Mouse (Mus musculus) v-Abl transformed pro-B cells (cell line): ENCODE measurements at regions not wholly inside any gene's neighbourhood (a gene's known extent, or its start where the extent isn't known, plus 50 kb on each side); places are given as distances from the start of the nearest gene placed in this dataset.
"Not testable (repeated sequence)": the region's sequence is repeated elsewhere in the genome, so short reads cannot be mapped to it uniquely, and the experiment has no call there.

Experiments used
- in situ Hi-C, 2 experiments: fragments of 400-800 bp; cut with MboI; formaldehyde crosslinking; loops; one replicate each; pipeline ENCODE4 v1.15.1; 2025; ENCODE audit not compliant: unreplicated experiment in 2 of 2

DNA sequence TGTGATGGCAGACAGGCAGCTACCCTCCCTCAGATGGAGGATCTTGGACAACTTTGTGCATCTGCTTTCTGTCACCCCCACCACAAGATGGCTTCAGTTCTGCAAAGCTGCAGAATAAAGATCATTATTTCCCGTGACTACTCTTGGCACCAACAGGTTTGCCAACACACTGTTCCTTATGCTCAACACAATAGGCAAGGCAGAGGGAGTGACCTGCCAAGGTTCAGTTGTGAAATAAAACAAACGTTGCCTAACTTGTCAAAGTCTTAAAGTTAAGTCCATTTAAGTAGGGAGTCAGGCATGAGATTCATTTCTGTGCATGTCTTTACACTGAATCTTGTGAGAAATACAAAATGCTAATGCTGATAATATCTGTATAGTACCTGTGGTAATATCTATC, 193.4 kb downstream of the Lyplal1 start:
- in situ Hi-C loops, result no loop called here

GRCm38 (mm10) chr1:185929000-185929399, 188.1 kb downstream of the Lyplal1 start:
- in situ Hi-C loops, result no loop called here

DNA sequence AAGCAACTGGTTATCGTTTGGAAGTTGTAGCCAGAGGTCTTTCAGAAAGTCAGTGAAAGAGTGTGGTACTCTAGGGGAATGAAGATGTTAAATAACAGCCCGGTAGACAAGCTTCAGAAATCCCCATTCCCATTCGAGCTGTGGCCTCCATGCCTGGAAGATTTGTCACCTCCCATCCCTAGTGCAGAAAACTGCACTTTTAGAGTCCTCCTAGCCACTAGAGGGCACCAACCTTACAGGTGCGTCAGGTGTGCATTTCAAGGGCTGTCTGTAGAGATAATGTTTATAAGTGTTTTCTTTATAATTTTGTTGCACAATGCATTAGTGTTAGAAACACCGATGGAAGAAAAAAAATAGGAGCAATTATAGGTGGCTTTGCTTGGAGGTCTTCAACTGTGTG, 187.3 kb downstream of the Lyplal1 start:
- in situ Hi-C loops, result no loop called here

DNA sequence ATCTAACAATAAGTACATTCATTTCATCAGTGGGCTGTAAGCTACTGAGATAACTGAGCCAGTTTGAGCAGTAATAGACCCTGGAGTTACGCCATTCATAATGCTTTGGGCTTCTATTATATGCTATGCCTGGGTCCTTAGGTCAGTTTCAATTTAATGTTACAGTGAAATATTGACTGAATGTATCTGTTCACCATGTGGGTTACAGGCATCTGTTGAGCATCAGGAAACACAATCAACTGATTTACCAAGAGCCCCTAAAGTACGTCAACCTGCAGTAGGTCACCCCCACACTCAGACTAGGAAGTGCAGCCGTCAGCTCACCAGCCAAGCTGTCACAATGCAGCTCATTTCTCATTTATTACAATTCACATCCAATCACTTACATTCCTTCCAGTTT, 183.5 kb downstream of the Lyplal1 start:
- in situ Hi-C loops, result no loop called here

DNA sequence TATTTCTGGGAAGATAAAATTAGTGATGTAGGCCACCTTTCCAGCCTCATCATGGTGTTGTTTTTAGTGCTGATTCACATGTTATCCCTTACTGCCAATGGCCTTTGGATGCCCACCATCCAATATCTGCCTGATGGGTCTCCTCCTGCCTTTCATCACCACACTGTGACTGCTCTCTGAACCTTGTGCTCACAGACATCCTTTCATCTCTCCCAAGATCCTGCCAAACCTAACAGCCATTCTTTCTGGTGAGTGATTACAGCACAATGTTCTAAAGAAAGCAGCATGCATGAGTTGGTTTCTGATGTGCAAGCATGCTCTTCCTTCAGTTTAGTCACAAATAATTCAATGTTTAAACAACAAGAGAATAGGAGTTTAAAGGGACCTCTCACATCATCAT, 180.1 kb downstream of the Lyplal1 start:
- in situ Hi-C loops, result no loop called here

- in situ Hi-C loops, result no loop called here
Measured at GRCm38 (mm10) chr1:185939914-185940313, 177.2 kb downstream of the Lyplal1 start.

DNA sequence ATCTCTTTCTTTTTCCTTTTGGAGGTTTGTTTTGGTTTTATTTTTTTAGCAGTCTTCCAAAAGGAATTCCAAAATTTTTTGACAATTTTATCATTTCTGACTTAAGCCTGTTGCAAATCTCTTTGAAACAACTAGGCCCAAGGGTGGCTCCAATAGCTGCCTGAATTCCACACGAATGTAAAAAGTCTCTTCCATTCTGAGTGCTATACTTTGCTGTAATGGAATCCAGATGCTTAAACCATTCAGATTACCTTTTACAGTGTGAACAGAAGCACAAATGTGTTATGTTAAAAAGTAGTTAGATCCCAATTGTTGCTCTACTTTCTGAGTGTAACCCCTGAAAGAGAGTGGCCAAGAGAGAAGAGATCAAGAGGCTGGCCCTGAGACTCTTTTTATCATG, 176.6 kb downstream of the Lyplal1 start:
- in situ Hi-C loops, result no loop called here

DNA sequence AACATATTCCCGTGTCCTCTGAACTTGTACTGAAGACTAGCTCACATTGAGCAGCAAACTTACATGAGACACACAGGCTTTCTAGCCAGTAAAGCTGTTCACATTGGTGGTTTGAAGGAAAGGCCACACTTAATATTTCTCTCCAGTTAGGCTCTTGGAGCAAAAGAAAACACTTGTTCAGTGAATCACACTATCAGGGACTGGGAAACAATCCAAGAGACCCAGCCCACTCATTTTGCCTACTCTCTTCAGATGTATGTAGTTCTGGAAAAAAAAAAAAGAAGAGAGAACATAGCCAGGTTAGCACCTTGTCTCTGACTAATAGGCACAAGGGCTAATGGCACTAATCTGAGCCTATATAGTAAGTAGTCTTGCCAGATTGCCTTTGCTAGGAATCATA, 165.9 kb downstream of the Lyplal1 start:
- in situ Hi-C loops, result no loop called here

- in situ Hi-C loops, result not testable (repeated sequence)
Measured at GRCm38 (mm10) chr1:185955821-185956220, 161.3 kb downstream of the Lyplal1 start.

DNA sequence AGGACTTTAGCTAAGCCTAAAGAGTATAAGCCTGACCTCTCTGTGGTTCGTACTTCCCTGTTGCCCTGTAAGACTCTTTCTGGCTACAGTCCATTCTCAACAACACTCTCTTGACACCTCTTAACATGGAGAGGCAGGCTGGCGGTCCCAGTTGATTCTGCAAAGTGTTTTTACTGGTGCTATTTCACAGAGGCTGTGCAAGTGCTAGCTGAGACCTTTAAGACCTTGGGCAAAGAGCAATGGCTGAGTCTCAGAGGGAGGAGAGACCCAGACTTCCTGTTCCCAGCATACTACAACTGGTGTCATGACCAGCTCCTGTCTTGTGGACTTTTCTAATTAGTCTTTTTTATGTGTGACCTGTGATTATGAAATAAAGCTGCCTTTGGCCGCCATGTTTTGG, 159.6 kb downstream of the Lyplal1 start:
- in situ Hi-C loops, result no loop called here

- in situ Hi-C loops, result no loop called here
Measured at GRCm38 (mm10) chr1:185958276-185958675, 158.8 kb downstream of the Lyplal1 start.

DNA sequence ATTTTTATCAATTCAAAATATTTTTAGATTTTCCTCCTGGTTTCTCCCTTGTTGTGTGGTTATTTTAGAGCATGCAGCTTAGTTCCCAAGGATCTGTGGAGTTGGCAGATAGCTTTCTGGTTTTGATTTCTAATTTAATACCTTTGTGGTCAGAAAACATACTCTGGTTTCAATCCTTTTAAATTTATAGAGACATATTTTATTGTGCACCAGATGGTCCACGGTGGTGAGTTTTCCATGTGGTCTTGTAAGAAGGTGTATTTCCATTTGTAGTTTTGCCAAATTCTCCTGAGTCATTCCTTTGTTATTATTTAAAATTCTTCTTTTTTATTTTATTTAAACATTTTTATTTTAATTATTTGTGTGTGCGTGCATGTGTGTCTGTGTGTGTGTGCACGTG, 154.5 kb downstream of the Lyplal1 start:
- in situ Hi-C loops, result no loop called here

DNA sequence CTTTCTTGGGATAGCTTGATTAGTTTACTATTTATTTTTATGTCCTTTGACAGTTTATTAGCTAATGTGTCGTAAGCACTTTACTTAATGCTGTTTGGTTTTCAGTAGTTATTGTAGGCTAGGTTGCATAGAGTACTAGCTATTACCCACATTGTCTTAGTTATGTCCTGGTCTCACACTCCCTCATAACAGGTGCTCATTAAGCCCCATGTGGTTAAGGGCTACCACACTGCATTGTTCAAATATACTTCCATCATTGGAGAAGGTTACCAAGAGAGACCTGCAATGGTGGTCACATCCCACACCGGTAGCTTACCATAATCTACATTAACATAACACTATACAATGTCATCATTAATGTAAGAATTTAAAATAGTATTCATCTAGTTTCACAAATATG, 153.3 kb downstream of the Lyplal1 start:
- in situ Hi-C loops, result no loop called here

GRCm38 (mm10) chr1:185964426-185964825, 152.7 kb downstream of the Lyplal1 start:
- in situ Hi-C loops, result no loop called here

DNA sequence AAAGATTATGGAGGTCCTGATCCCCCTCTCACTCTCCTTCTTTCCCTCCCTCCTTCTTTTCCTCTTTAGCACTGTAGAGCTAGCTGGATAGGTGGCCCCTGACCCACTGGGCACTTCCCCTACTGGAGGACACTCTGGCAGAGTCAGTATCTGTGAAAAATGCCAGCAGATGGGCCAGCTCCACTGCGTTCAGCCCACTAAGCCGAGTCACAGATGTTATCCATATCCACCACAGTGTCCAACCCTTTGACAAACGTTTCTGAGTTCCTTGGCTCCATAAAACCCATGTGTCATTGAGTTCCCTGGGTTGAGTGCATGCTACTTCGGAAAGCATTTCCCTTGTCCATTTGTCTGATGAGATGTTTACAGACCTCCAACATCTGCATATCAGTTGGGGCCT, 149.9 kb downstream of the Lyplal1 start:
- in situ Hi-C loops, result no loop called here

- in situ Hi-C loops, result no loop called here
Measured at GRCm38 (mm10) chr1:185967816-185968215, 149.3 kb downstream of the Lyplal1 start.

DNA sequence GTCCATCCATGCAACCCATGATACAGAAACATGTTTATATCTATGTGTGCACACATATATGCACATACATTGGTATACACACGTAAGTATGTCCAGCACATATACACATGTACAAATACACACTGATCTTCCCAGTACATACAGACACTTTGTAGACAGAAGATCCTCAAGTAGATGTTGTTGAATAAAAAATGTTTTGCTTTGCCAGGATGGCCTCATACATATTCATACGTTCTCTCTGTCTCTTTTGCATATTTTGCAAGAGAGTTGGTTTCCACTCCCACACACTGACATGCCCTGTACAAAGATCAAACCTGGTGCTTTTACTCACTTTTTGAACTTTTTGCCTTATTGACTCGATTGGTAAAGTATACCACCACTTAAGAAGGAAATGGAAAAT, 148.5 kb downstream of the Lyplal1 start:
- in situ Hi-C loops, result no loop called here

- in situ Hi-C loops, result no loop called here
Measured at GRCm38 (mm10) chr1:185969231-185969630, 147.9 kb downstream of the Lyplal1 start.

- in situ Hi-C loops, result no loop called here
Measured at GRCm38 (mm10) chr1:185977075-185977474, 140.0 kb downstream of the Lyplal1 start.

DNA sequence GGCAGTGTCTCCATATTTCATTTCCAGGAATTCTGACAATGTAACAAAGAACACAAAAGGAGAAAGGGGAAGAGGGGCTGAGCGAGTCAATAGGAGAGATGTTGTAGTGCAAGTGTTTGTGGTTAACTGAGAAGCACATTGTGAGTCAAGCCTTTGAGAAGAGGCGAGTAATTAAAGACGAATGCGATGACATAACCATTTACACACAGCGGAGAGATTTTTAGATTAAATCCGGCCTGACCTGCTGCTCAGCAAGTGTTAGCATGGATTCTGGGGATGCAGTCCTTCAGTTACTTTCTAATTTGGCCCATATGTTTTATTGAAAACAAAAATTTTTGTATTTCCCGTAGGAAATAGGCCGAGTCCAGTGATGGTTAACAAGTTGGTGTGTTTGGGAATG, 127.7 kb downstream of the Lyplal1 start:
- in situ Hi-C loops, result no loop called here

- in situ Hi-C loops, result loop anchor here in 1 of 2 experiments (25.0 kb wide), 1 partner anchor 712 kb away; the partner anchor contains the start of gene Tgfb2
Measured at GRCm38 (mm10) chr1:186000066-186000465, 117.0 kb downstream of the Lyplal1 start.

DNA sequence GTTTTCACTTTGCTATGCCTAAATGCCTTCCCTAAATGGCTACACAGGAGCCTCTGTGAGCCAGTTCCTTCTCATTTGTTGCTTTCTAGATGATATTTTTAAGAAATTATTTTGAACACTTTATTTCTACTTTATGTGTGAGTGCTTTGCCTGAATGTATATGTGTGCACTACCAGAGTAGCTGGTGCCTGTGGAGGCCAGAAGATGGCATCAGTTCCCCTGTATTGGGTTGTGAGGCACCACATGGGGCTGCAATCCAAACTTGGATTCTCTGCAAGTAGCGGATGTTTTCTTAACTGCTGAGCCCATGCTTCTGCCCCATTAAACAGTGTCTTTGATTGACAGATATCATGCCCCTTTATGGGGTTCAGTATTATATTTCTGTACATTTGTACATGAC, 103.7 kb downstream of the Lyplal1 start:
- in situ Hi-C loops, result loop anchor here in 1 of 2 experiments (25.0 kb wide), 1 partner anchor 699 kb away; the partner anchor contains the start of gene Tgfb2

- in situ Hi-C loops, result loop anchor here in 1 of 2 experiments (25.0 kb wide), 1 partner anchor 698 kb away; the partner anchor contains the start of gene Tgfb2
Measured at GRCm38 (mm10) chr1:186014166-186014565, 102.9 kb downstream of the Lyplal1 start.
